Mouse (Mus musculus) CH12.LX (cell line): Measurements from ENCODE around the gene Abraxas2. TPM values are rescaled to one million over a fixed set of nuclear protein-coding genes. Genes with fewer than 3 reads are reported as not detected.

Experiments used
- DNase-seq: peaks from one replicate; pipeline ENCODE4 v3.0.0-alpha.2; 2013; ENCODE audit errors: extremely low read depth
- H3K27ac ChIP-seq: 2 replicates; pipeline ENCODE4 v1.5.1; 2012; ENCODE audit warnings: low read depth, mild to moderate bottlenecking, control low read depth, moderate library complexity; ENCODE audit not compliant: insufficient read depth
- H3K27me3 ChIP-seq: replicated peaks from 2 replicates; pipeline ENCODE3; 2012; ENCODE audit warnings: inconsistent platforms
- H3K36me3 ChIP-seq, 2 experiments: replicated peaks in 1 of 2; 2 replicates each; pipeline versions ENCODE3 to v1.6.1; 2012; ENCODE audit warnings: inconsistent platforms in 1 of 2, low read length in 1 of 2, mild to moderate bottlenecking in 1 of 2, mixed read lengths in 1 of 2, moderate library complexity in 1 of 2; ENCODE audit not compliant: control insufficient read depth in 1 of 2, insufficient read depth in 1 of 2
- H3K4me1 ChIP-seq, 2 experiments: 2 replicates each; pipeline ENCODE4 v1.6.1; 2012; ENCODE audit warnings: inconsistent platforms in 1 of 2, moderate library complexity in 1 of 2; ENCODE audit not compliant: insufficient read depth in 2 of 2, control insufficient read depth in 1 of 2
- H3K4me2 ChIP-seq: 2 replicates; pipeline ENCODE4 v1.6.1; 2012; ENCODE audit warnings: low read depth, mild to moderate bottlenecking, control low read depth; ENCODE audit not compliant: poor library complexity, insufficient read depth, severe bottlenecking
- H3K4me3 ChIP-seq, 3 experiments: fragments of 150-350 bp in 1 of 3; sonication (generic) in 1 of 3; replicated peaks in 1 of 3; 2 replicates each; pipeline versions ENCODE3 to v1.5.1; 2011 to 2012; ENCODE audit warnings: low read depth in 2 of 3, low read length in 2 of 3, mild to moderate bottlenecking in 2 of 3, moderate library complexity in 2 of 3, control low read depth in 1 of 3, improper control_type of control experiment in 1 of 3, inconsistent platforms in 1 of 3, mixed read lengths in 1 of 3; ENCODE audit not compliant: poor library complexity in 1 of 3
- H3K79me2 ChIP-seq: replicated peaks from 2 replicates; pipeline ENCODE4 v1.6.1; 2012; ENCODE audit warnings: mild to moderate bottlenecking, moderate library complexity; ENCODE audit not compliant: control insufficient read depth, poor library complexity, insufficient read depth, severe bottlenecking; ENCODE audit errors: extremely low read depth
- H3K9ac ChIP-seq: 2 replicates; pipeline ENCODE4 v1.6.1; 2012; ENCODE audit warnings: low read depth, mild to moderate bottlenecking, control low read depth, moderate library complexity; ENCODE audit not compliant: insufficient read depth
- H3K9me3 ChIP-seq: replicated peaks from 2 replicates; pipeline ENCODE3; 2012; ENCODE audit warnings: low read length, inconsistent platforms, mixed read lengths
- CTCF ChIP-seq, 2 experiments: IDR thresholded peaks in 1 of 2; conservative IDR thresholded peaks in 1 of 2; 2 replicates each; pipeline ENCODE4 v1.5.1; 2011 to 2012; ENCODE audit warnings: low read depth in 2 of 2, low read length in 2 of 2, improper control_type of control experiment in 1 of 2, inconsistent platforms in 1 of 2, mild to moderate bottlenecking in 1 of 2, moderate library complexity in 1 of 2
- E2F4 ChIP-seq: IDR thresholded peaks from 2 replicates; pipeline ENCODE4 v1.6.1; 2011; ENCODE audit warnings: low read depth, low read length, improper control_type of control experiment; ENCODE audit not compliant: insufficient replicate concordance
- ETS1 ChIP-seq: conservative IDR thresholded peaks from 2 replicates; pipeline ENCODE4 v1.6.1; 2012; ENCODE audit warnings: low read depth, mild to moderate bottlenecking, inconsistent platforms, low read length, improper control_type of control experiment, moderate library complexity
- HCFC1 ChIP-seq: IDR thresholded peaks from 2 replicates; pipeline ENCODE4 v1.6.1; 2012; ENCODE audit warnings: low read depth, mild to moderate bottlenecking, inconsistent platforms, low read length, improper control_type of control experiment
- IRF4 ChIP-seq: IDR thresholded peaks from 2 replicates; pipeline ENCODE4 v1.6.1; 2014; ENCODE audit warnings: low read depth, mild to moderate bottlenecking, inconsistent platforms, low read length, improper control_type of control experiment
- JUN ChIP-seq: IDR thresholded peaks from 2 replicates; pipeline ENCODE4 v1.6.1; 2011; ENCODE audit warnings: low read depth, mild to moderate bottlenecking, low read length, improper control_type of control experiment, moderate library complexity; ENCODE audit not compliant: insufficient read depth
- JUND ChIP-seq: conservative IDR thresholded peaks from 2 replicates; pipeline ENCODE4 v1.6.1; 2011; ENCODE audit warnings: low read depth, low read length, improper control_type of control experiment
- MAFK ChIP-seq: IDR thresholded peaks from 2 replicates; pipeline ENCODE4 v1.6.1; 2011; ENCODE audit warnings: low read length, improper control_type of control experiment; ENCODE audit not compliant: insufficient replicate concordance
- MAZ ChIP-seq: IDR thresholded peaks from 2 replicates; pipeline ENCODE4 v1.6.1; 2012; ENCODE audit warnings: low read depth, mild to moderate bottlenecking, inconsistent platforms, low read length, improper control_type of control experiment, moderate library complexity
- MEF2A ChIP-seq: IDR thresholded peaks from 2 replicates; pipeline ENCODE4 v1.6.1; 2014; ENCODE audit warnings: low read depth, mild to moderate bottlenecking, inconsistent platforms, low read length, improper control_type of control experiment, borderline replicate concordance
- MXI1 ChIP-seq: IDR thresholded peaks from 2 replicates; pipeline ENCODE4 v1.6.1; 2011; ENCODE audit warnings: mild to moderate bottlenecking, low read depth, low read length, improper control_type of control experiment
- MYC ChIP-seq: IDR thresholded peaks from 2 replicates; pipeline ENCODE4 v1.6.1; 2011; ENCODE audit warnings: low read depth, mild to moderate bottlenecking, improper control_type of control experiment, low read length
- NRF1 ChIP-seq: IDR thresholded peaks from 2 replicates; pipeline ENCODE4 v1.6.1; 2014; ENCODE audit warnings: low read depth, mild to moderate bottlenecking, inconsistent platforms, low read length, improper control_type of control experiment, moderate library complexity
- RAD21 ChIP-seq: IDR thresholded peaks from 2 replicates; pipeline ENCODE4 v1.6.1; 2011; ENCODE audit warnings: low read depth, mild to moderate bottlenecking, low read length, improper control_type of control experiment, moderate library complexity
- SIN3A ChIP-seq: IDR thresholded peaks from 2 replicates; pipeline ENCODE4 v1.6.1; 2012; ENCODE audit warnings: low read length, improper control_type of control experiment, inconsistent platforms
- SMC3 ChIP-seq: IDR thresholded peaks from 2 replicates; pipeline ENCODE4 v1.6.1; 2011; ENCODE audit warnings: low read depth, low read length, improper control_type of control experiment
- TBP ChIP-seq: conservative IDR thresholded peaks from 2 replicates; pipeline ENCODE4 v1.6.1; 2011; ENCODE audit warnings: low read depth, low read length, improper control_type of control experiment
- TCF12 ChIP-seq: IDR thresholded peaks from 2 replicates; pipeline ENCODE4 v1.6.1; 2014; ENCODE audit warnings: low read depth, mild to moderate bottlenecking, inconsistent platforms, low read length, improper control_type of control experiment
- USF1 ChIP-seq: IDR thresholded peaks from 2 replicates; pipeline ENCODE4 v1.6.1; 2014; ENCODE audit warnings: low read depth, mild to moderate bottlenecking, inconsistent platforms, low read length, improper control_type of control experiment
- dilution Hi-C: fragments of 300-500 bp; cut with MboI; formaldehyde crosslinking; loops from 2 replicates; pipeline ENCODE4 v1.14.3; 2020; ENCODE audit warnings: low sequenced_read_pairs; ENCODE audit not compliant: extremely low pct_unique_long_range_greater_than_20kb, extremely low pct_ligation_motif_present
- in situ Hi-C: fragments of 300-500 bp; cut with MboI; formaldehyde crosslinking; loops from 3 replicates; pipeline ENCODE4 v1.14.3; 2019; ENCODE audit warnings: low sequenced_read_pairs, low pct_ligation_motif_present, low pct_unique_long_range_greater_than_20kb, mixed read lengths
- polyA plus RNA-seq: library from polyadenylated mRNA; unstranded; fragments of >175 nt; gene quantifications from 2 replicates; pipeline ENCODE4 v1.2.1, GENCODE M21; 2012; ENCODE audit warnings: low read depth; ENCODE audit not compliant: insufficient read length
- total RNA-seq, 2 experiments: library from RNA; depleted of rRNA; stranded (reverse); fragments of 300-350 nt in 1 of 2; fragments of >200 nt in 1 of 2; gene quantifications; 2 replicates each; pipeline ENCODE4 v1.2.3; 2012 to 2014

Gene Abraxas2
- total and polyA plus RNA-seq, 3 experiments: 20.1 to 28.4 (median 21.3) TPM

GRCm38 (mm10) chr7:132866316-132866715 lies 7.3 kb downstream of the Abraxas2 start:
- no peaks in the 10 kb centered on the region for H3K9me3 ChIP-seq
- dilution Hi-C loops: no loop called here
- TF ChIP-seq JUND (no peak), MXI1 (no peak), SIN3A (no peak), IRF4 (no peak), NRF1 (no peak)
- TF ChIP-seq, all 38 proteins: peak for 0
- H3K79me2 ChIP-seq: peaks cover 21% of the 10 kb centered on the region
- H3K9ac ChIP-seq: no peak overlapping the region
- no peak overlapping the region for H3K4me2 ChIP-seq
- no peak for DNase-seq
- in situ Hi-C loops: no loop called here
- peaks cover 1 to 17% of the 10 kb centered on the region in 2 experiments; a peak in 3 of 4 replicates for H3K4me1 ChIP-seq
- no peaks in the 10 kb centered on the region for H3K27me3 ChIP-seq
- H3K27ac ChIP-seq: no peak overlapping the region
- no peak overlapping the region for H3K4me3 ChIP-seq
- peaks cover 31 to 72% of the 10 kb centered on the region in 2 experiments for H3K36me3 ChIP-seq

- dilution Hi-C loops (no loop called here), in situ Hi-C loops (no loop called here)
- Histone ChIP-seq H3K36me3 (peaks cover 78 to 91% of the 10 kb centered on the region in 2 experiments), H3K9me3 (no peaks in the 10 kb centered on the region), H3K4me2 (no peak overlapping the region), H3K27me3 (no peaks in the 10 kb centered on the region), H3K27ac (no peak overlapping the region), H3K4me1 (no peaks in the 10 kb centered on the region; a peak in 1 of 4 replicates), H3K4me3 (no peak overlapping the region), H3K79me2 (no peaks in the 10 kb centered on the region), H3K9ac (no peak overlapping the region)
- TF ChIP-seq USF1: no peak
- no peak for TF ChIP-seq JUN
- no peak for TF ChIP-seq SMC3
- TF ChIP-seq MAZ: no peak
- no peak for TF ChIP-seq MAFK
- no peak for TF ChIP-seq IRF4
- TF ChIP-seq HCFC1: no peak
- no peak for TF ChIP-seq ETS1
- TF ChIP-seq MEF2A: no peak
- TF ChIP-seq RAD21: no peak
- TF ChIP-seq CTCF (conservative IDR thresholded peaks at IDR 0.05 in 1 of 2, IDR thresholded peaks at IDR 0.05 in 1 of 2; ENCODE audit: low read depth in 2 of 2, low read length in 2 of 2): no peak
- no peak for TF ChIP-seq E2F4
- no peak for TF ChIP-seq TCF12
- no peak for TF ChIP-seq TBP
- TF ChIP-seq MYC: no peak
- DNase-seq: no peak
Measured at GRCm38 (mm10) chr7:132873043-132873442, 14.0 kb downstream of the Abraxas2 start.
